Mouse (Mus musculus): ENCODE results near the gene Mgrn1. TPM values are rescaled to one million over a fixed set of nuclear protein-coding genes. Genes with fewer than 3 reads are reported as not detected.
A peak's percentile ranks its signal among the peaks of the same experiment; 100 is the strongest.

Mgrn1 gene
- polyA plus RNA-seq, 1 experiment from 2014 or later, result 79.3 TPM

GRCm38 (mm10) chr16:4907972-4908371, 21.9 kb downstream of the Mgrn1 start:
- Histone ChIP-seq H3K9me3 (ENCODE audit: control insufficient read depth, low read length) (no peaks in the 10 kb centered on the region), H3K4me1 (ENCODE audit: control insufficient read depth, insufficient read depth, low read length) (no peaks in the 10 kb centered on the region), H3K4me3 (ENCODE audit: low read depth, low read length) (no peak overlapping the region), H3K36me3 (ENCODE audit: control insufficient read depth, insufficient read depth, low read length) (peaks cover 14% of the 10 kb centered on the region), H3K9ac (ENCODE audit: low read length) (no peak overlapping the region), H3K27me3 (ENCODE audit: control insufficient read depth, insufficient read depth, low read length) (no peaks in the 10 kb centered on the region), H3K4me2 (ENCODE audit: low read depth, severe bottlenecking) (no peak overlapping the region), H3K27ac (replicated peaks; ENCODE audit: low read depth, low read length) (no peak overlapping the region)
- no peak for ATAC-seq (ENCODE audit: insufficient number of reproducible peaks, low FRiP score, low TSS enrichment, low read depth)
- WGBS, result 57% methylated on average over 5 of the region's 5 CpGs
- DNase-seq (ENCODE audit: low spot score), result no peak

GRCm38 (mm10) chr16:4909745-4910144, 23.7 kb downstream of the Mgrn1 start:
- Histone ChIP-seq H3K9ac (ENCODE audit: low read length) (no peak overlapping the region), H3K4me2 (ENCODE audit: low read depth, severe bottlenecking) (no peak overlapping the region), H3K27ac (replicated peaks; ENCODE audit: low read depth, low read length) (no peak overlapping the region), H3K9me3 (ENCODE audit: control insufficient read depth, low read length) (no peaks in the 10 kb centered on the region), H3K36me3 (ENCODE audit: control insufficient read depth, insufficient read depth, low read length) (peaks cover 14% of the 10 kb centered on the region), H3K27me3 (ENCODE audit: control insufficient read depth, insufficient read depth, low read length) (no peaks in the 10 kb centered on the region), H3K4me1 (ENCODE audit: control insufficient read depth, insufficient read depth, low read length) (no peaks in the 10 kb centered on the region), H3K4me3 (ENCODE audit: low read depth, low read length) (no peak overlapping the region)
- ATAC-seq (ENCODE audit: insufficient number of reproducible peaks, low FRiP score, low TSS enrichment, low read depth) (no peak), DNase-seq (ENCODE audit: low spot score) (no peak)
- 96% methylated on average over 2 of the region's 2 CpGs for WGBS

GRCm38 (mm10) chr16:4910758-4911157, 24.7 kb downstream of the Mgrn1 start:
- H3K9ac ChIP-seq (ENCODE audit: low read length), result no peak overlapping the region
- WGBS, result 94% methylated on average over 8 of the region's 8 CpGs
- no peaks in the 10 kb centered on the region for H3K27me3 ChIP-seq (ENCODE audit: control insufficient read depth, insufficient read depth, low read length)
- H3K9me3 ChIP-seq (ENCODE audit: control insufficient read depth, low read length), result no peaks in the 10 kb centered on the region
- H3K4me3 ChIP-seq (ENCODE audit: low read depth, low read length), result no peak overlapping the region
- ATAC-seq (ENCODE audit: insufficient number of reproducible peaks, low FRiP score, low TSS enrichment, low read depth), result no peak
- no peak for DNase-seq (ENCODE audit: low spot score)
- H3K4me1 ChIP-seq (ENCODE audit: control insufficient read depth, insufficient read depth, low read length), result no peaks in the 10 kb centered on the region
- H3K27ac ChIP-seq (replicated peaks; ENCODE audit: low read depth, low read length), result no peak overlapping the region
- peaks cover 14% of the 10 kb centered on the region for H3K36me3 ChIP-seq (ENCODE audit: control insufficient read depth, insufficient read depth, low read length)
- no peak overlapping the region for H3K4me2 ChIP-seq (ENCODE audit: low read depth, severe bottlenecking)

- H3K4me2 ChIP-seq (ENCODE audit: low read depth, severe bottlenecking), result no peak overlapping the region
- 72% methylated on average over 10 of the region's 10 CpGs for WGBS
- ATAC-seq (ENCODE audit: insufficient number of reproducible peaks, low FRiP score, low TSS enrichment, low read depth), result no peak
- no peak for DNase-seq (ENCODE audit: low spot score)
- H3K9ac ChIP-seq (ENCODE audit: low read length), result no peak overlapping the region
- H3K4me3 ChIP-seq (ENCODE audit: low read depth, low read length), result no peak overlapping the region
- peaks cover 17% of the 10 kb centered on the region for H3K36me3 ChIP-seq (ENCODE audit: control insufficient read depth, insufficient read depth, low read length)
- no peaks in the 10 kb centered on the region for H3K9me3 ChIP-seq (ENCODE audit: control insufficient read depth, low read length)
- no peaks in the 10 kb centered on the region for H3K27me3 ChIP-seq (ENCODE audit: control insufficient read depth, insufficient read depth, low read length)
- H3K4me1 ChIP-seq (ENCODE audit: control insufficient read depth, insufficient read depth, low read length), result no peaks in the 10 kb centered on the region
- no peak overlapping the region for H3K27ac ChIP-seq (replicated peaks; ENCODE audit: low read depth, low read length)
Observed at GRCm38 (mm10) chr16:4912074-4912648, 26.1 kb downstream of the Mgrn1 start.

DNA sequence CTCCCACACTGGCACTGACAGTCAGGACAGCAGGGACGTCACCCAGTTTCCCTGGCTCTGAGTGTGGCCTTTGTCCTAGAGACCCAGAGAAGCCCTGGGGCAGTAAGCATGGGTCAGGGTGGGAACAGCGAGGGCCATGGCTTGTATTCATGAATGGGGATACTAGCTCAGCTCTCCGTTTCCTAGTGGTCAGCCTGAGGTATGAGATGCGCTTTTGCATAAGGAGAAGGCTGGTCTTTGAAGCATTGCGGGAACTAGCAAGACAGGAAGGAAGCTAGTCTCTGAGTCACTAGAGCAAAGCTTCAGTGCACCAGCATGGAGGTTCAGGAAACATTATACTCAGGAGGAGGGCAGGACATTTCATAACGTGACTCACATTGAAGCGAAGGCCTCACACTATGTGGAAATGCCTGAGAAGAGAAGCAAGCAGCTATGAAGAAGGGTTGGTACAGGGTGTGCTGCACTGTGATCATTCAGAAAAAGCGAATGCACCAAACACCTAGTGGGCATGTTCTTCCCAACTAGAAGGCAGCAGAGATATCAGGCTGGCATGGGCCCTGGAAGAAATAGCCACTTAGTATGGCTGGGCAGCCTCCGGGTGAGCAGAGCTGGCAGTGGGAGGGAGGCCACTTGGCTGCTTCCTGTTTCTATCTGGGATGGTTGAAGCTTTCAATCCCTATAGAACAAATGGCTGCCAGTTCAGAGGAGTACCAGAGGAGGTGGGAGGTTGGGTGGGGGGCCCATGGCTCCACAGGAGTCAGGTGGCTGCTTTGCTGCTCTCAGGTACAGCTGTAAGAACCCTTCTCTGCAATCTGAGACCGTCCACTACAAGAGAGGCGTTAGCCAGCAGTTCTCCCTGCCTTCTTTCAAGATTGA, 27.1 kb downstream of the Mgrn1 start:
- no peak overlapping the region for H3K9ac ChIP-seq (ENCODE audit: low read length)
- H3K27me3 ChIP-seq (ENCODE audit: control insufficient read depth, insufficient read depth, low read length), result no peaks in the 10 kb centered on the region
- 0 out of 2 replicates have a peak, but pooled peaks have one; percentile 1 for ATAC-seq (ENCODE audit: insufficient number of reproducible peaks, low FRiP score, low TSS enrichment, low read depth)
- H3K36me3 ChIP-seq (ENCODE audit: control insufficient read depth, insufficient read depth, low read length), result peaks cover 15% of the 10 kb centered on the region
- 0 out of 2 replicates have a peak overlapping the region, but pooled peaks have one; percentile 4 for H3K27ac ChIP-seq (replicated peaks; ENCODE audit: low read depth, low read length)
- no peaks in the 10 kb centered on the region for H3K4me1 ChIP-seq (ENCODE audit: control insufficient read depth, insufficient read depth, low read length)
- no peak for DNase-seq (ENCODE audit: low spot score)
- H3K4me3 ChIP-seq (ENCODE audit: low read depth, low read length), result no peak overlapping the region
- H3K4me2 ChIP-seq (ENCODE audit: low read depth, severe bottlenecking), result no peak overlapping the region
- WGBS, result 80% methylated on average over 11 of the region's 11 CpGs
- H3K9me3 ChIP-seq (ENCODE audit: control insufficient read depth, low read length), result no peaks in the 10 kb centered on the region

DNA sequence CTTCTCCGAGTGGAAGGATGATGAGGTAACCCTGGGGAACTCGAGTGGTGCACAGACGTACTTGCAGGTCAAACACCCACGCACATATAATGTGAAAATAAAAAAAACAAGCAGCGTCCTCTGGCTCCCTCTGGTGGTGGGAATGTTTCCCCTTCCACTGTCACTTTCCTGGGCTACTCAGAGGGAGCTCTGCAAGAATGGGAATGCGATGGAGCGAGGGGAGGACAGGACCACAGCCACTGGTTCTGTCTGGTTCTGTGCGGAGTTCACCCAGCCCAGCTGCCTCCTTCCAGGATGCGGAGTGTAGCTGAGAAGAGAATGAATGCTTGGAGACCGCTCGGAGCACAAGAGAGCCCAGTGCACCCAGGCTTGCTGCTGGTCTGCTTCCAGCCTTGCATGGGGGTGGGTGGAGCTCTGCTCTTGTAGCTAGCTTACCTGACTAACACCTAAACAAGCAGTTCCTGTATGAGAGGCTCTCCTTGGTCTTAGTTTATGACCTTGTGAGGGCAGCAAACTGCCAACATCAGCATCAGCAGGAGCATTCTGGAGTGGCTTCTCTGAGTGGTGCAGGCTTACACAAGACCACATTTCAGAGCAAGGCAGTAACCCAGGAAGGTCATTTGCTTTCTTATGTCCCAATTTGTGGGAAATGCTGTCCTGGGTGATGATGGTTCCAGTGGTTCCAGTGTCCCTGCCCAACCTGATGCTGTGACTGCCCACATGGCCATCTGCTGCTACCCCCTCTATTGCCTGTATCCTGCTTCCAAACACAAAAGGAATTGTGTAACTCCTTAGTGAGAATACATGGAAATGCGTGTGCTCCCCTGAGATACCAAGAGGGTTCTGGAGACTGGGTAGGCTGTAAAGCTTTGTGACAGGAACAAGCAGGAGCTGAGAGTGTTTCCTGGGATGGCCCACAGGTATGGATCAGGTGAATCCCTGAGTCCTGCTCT, 28.0 kb downstream of the Mgrn1 start:
- H3K27ac ChIP-seq (replicated peaks; ENCODE audit: low read depth, low read length), result no peak overlapping the region
- no peak overlapping the region for H3K9ac ChIP-seq (ENCODE audit: low read length)
- H3K9me3 ChIP-seq (ENCODE audit: control insufficient read depth, low read length), result no peaks in the 10 kb centered on the region
- no peaks in the 10 kb centered on the region for H3K4me1 ChIP-seq (ENCODE audit: control insufficient read depth, insufficient read depth, low read length)
- ATAC-seq (ENCODE audit: insufficient number of reproducible peaks, low FRiP score, low TSS enrichment, low read depth), result peak; percentile 58; the same call in 1 of the 2 replicates
- no peaks in the 10 kb centered on the region for H3K27me3 ChIP-seq (ENCODE audit: control insufficient read depth, insufficient read depth, low read length)
- peak; percentile 90 for DNase-seq (ENCODE audit: low spot score)
- H3K4me2 ChIP-seq (ENCODE audit: low read depth, severe bottlenecking), result no peak overlapping the region
- no peak overlapping the region for H3K4me3 ChIP-seq (ENCODE audit: low read depth, low read length)
- 43% methylated on average over 12 of the region's 12 CpGs for WGBS
- H3K36me3 ChIP-seq (ENCODE audit: control insufficient read depth, insufficient read depth, low read length), result peaks cover 15% of the 10 kb centered on the region

- WGBS, result 84% methylated on average over 3 of the region's 3 CpGs
- peaks cover 10% of the 10 kb centered on the region for H3K36me3 ChIP-seq (ENCODE audit: control insufficient read depth, insufficient read depth, low read length)
- ATAC-seq (ENCODE audit: insufficient number of reproducible peaks, low FRiP score, low TSS enrichment, low read depth) (no peak), DNase-seq (ENCODE audit: low spot score) (no peak)
- H3K4me1 ChIP-seq (ENCODE audit: control insufficient read depth, insufficient read depth, low read length), result no peaks in the 10 kb centered on the region
- no peaks in the 10 kb centered on the region for H3K27me3 ChIP-seq (ENCODE audit: control insufficient read depth, insufficient read depth, low read length)
- H3K9me3 ChIP-seq (ENCODE audit: control insufficient read depth, low read length), result no peaks in the 10 kb centered on the region
- no peak overlapping the region for H3K9ac ChIP-seq (ENCODE audit: low read length)
- no peak overlapping the region for H3K4me3 ChIP-seq (ENCODE audit: low read depth, low read length)
- no peak overlapping the region for H3K27ac ChIP-seq (replicated peaks; ENCODE audit: low read depth, low read length)
- no peak overlapping the region for H3K4me2 ChIP-seq (ENCODE audit: low read depth, severe bottlenecking)
Observed at GRCm38 (mm10) chr16:4915931-4916330, 29.9 kb downstream of the Mgrn1 start.

- Histone ChIP-seq H3K4me1 (ENCODE audit: control insufficient read depth, insufficient read depth, low read length) (no peaks in the 10 kb centered on the region), H3K27ac (replicated peaks; ENCODE audit: low read depth, low read length) (no peak overlapping the region), H3K9ac (ENCODE audit: low read length) (no peak overlapping the region), H3K4me3 (ENCODE audit: low read depth, low read length) (no peak overlapping the region), H3K4me2 (ENCODE audit: low read depth, severe bottlenecking) (no peak overlapping the region), H3K9me3 (ENCODE audit: control insufficient read depth, low read length) (no peaks in the 10 kb centered on the region), H3K27me3 (ENCODE audit: control insufficient read depth, insufficient read depth, low read length) (no peaks in the 10 kb centered on the region), H3K36me3 (ENCODE audit: control insufficient read depth, insufficient read depth, low read length) (peaks cover 6% of the 10 kb centered on the region)
- ATAC-seq (ENCODE audit: insufficient number of reproducible peaks, low FRiP score, low TSS enrichment, low read depth) (no peak), DNase-seq (ENCODE audit: low spot score) (no peak)
- 86% methylated on average over 2 of the region's 2 CpGs for WGBS
Observed at GRCm38 (mm10) chr16:4916608-4917007, 30.6 kb downstream of the Mgrn1 start.

Data from limb, embryonic 11.5 days (tissue).